Mouse (Mus musculus): ENCODE measurements around the gene Mgat4b. TPM values are rescaled to one million over a fixed set of nuclear protein-coding genes. Genes with fewer than 3 reads are reported as not detected.
A peak's percentile ranks its signal among the peaks of the same experiment; 100 is the strongest.
"Not testable (repeated sequence)": the region's sequence is repeated elsewhere in the genome, so short reads cannot be mapped to it uniquely, and the experiment has no call there.

The Mgat4b gene
- polyA plus RNA-seq (2015; fragmentation: Nextera tagmentation; extraction: Ambion mirVana): 30.4 and 36.6 TPM in 2 replicates

GRCm38 (mm10) chr11:50210505-50211151 lies at the start of gene Mgat4b, which contains the start of gene Sqstm1:
Gene Mgat4b (plus strand): TSS chr11:50210890.
Gene Sqstm1 (minus strand): TSS chr11:50210827.
- peak; percentile 85 for ATAC-seq (ENCODE audit: low FRiP score)
- peak within 1 kb of the TSS; percentile 95 for H3K4me3 ChIP-seq
- under 1% methylated on average over 48 of the region's 48 CpGs for WGBS
- no peaks in the 10 kb centered on the region for H3K9me3 ChIP-seq
- H3K4me2 ChIP-seq: peak within 1 kb of the TSS; percentile 61
- H3K27ac ChIP-seq: peak within 1 kb of the TSS; percentile 99
- H3K36me3 ChIP-seq: peaks cover 25% of the 10 kb centered on the region
- H3K9ac ChIP-seq: peak within 1 kb of the TSS; percentile 98
- no peaks in the 10 kb centered on the region for H3K27me3 ChIP-seq
- peaks cover 39% of the 10 kb centered on the region for H3K4me1 ChIP-seq (replicated peaks)

GRCm38 (mm10) chr11:50161578-50162304 lies 48.9 kb upstream of the Mgat4b start:
- H3K9ac ChIP-seq: no peak overlapping the region
- peak; percentile 49; the same call in 1 of the 2 replicates for ATAC-seq (ENCODE audit: low FRiP score)
- H3K36me3 ChIP-seq: peaks cover 93% of the 10 kb centered on the region
- no peak overlapping the region for H3K27ac ChIP-seq
- H3K27me3 ChIP-seq: no peaks in the 10 kb centered on the region
- no peaks in the 10 kb centered on the region for H3K4me1 ChIP-seq (replicated peaks)
- WGBS: 67% methylated on average over 10 of the region's 10 CpGs
- H3K4me3 ChIP-seq: no peak overlapping the region
- H3K4me2 ChIP-seq: no peak overlapping the region
- H3K9me3 ChIP-seq: no peaks in the 10 kb centered on the region

GRCm38 (mm10) chr11:50162338-50163050 lies 48.2 kb upstream of the Mgat4b start:
- WGBS: 97% methylated on average over 3 of the region's 3 CpGs
- no peak overlapping the region for H3K4me2 ChIP-seq
- no peak overlapping the region for H3K4me3 ChIP-seq
- no peak for ATAC-seq (ENCODE audit: low FRiP score)
- no peaks in the 10 kb centered on the region for H3K27me3 ChIP-seq
- H3K9ac ChIP-seq: no peak overlapping the region
- H3K9me3 ChIP-seq: no peaks in the 10 kb centered on the region
- H3K27ac ChIP-seq: no peak overlapping the region
- peaks cover 85% of the 10 kb centered on the region for H3K36me3 ChIP-seq
- no peaks in the 10 kb centered on the region for H3K4me1 ChIP-seq (replicated peaks)

- no peak for ATAC-seq (ENCODE audit: low FRiP score)
These were observed 42.3 kb upstream of the Mgat4b start for GRCm38 (mm10) chr11:50168352-50168751.

GRCm38 (mm10) chr11:50174111-50174729 lies 36.5 kb upstream of the Mgat4b start, which contains the start of gene Mrnip:
Gene Mrnip (plus strand): TSS chr11:50174444.
- peaks cover 48% of the 10 kb centered on the region for H3K36me3 ChIP-seq
- 6% methylated on average over 19 of the region's 19 CpGs for WGBS
- peaks cover 15% of the 10 kb centered on the region for H3K4me1 ChIP-seq (replicated peaks)
- ATAC-seq (ENCODE audit: low FRiP score): peak; percentile 59
- H3K27me3 ChIP-seq, H3K9me3 ChIP-seq: not testable (repeated sequence)
- H3K9ac ChIP-seq: peak within 1 kb of the TSS; percentile 77
- peak within 1 kb of the TSS; percentile 67 for H3K4me3 ChIP-seq
- peak within 1 kb of the TSS; percentile 69 for H3K4me2 ChIP-seq
- H3K27ac ChIP-seq: peak within 1 kb of the TSS; percentile 92

More at GRCm38 (mm10) chr11:50168352-50168751, 42.3 kb upstream of the Mgat4b start:
- Histone ChIP-seq H3K9me3 (no peaks in the 10 kb centered on the region), H3K4me1 (replicated peaks) (no peaks in the 10 kb centered on the region), H3K27ac (no peak overlapping the region), H3K27me3 (no peaks in the 10 kb centered on the region), H3K9ac (no peak overlapping the region), H3K36me3 (peaks cover 70% of the 10 kb centered on the region), H3K4me2 (no peak overlapping the region), H3K4me3 (no peak overlapping the region)
- WGBS: 86% methylated on average over 5 of the region's 5 CpGs

GRCm38 (mm10) chr11:50174730-50175187 lies 35.9 kb upstream of the Mgat4b start:
- H3K27me3 ChIP-seq: no peaks in the 10 kb centered on the region
- under 1% methylated on average over 27 of the region's 27 CpGs for WGBS
- peaks cover 15% of the 10 kb centered on the region for H3K4me1 ChIP-seq (replicated peaks)
- H3K27ac ChIP-seq: peak overlapping the region; percentile 92
- peaks cover 46% of the 10 kb centered on the region for H3K36me3 ChIP-seq
- peak overlapping the region; percentile 69 for H3K4me2 ChIP-seq
- peak overlapping the region; percentile 77 for H3K9ac ChIP-seq
- no peaks in the 10 kb centered on the region for H3K9me3 ChIP-seq
- peak; percentile 99 for ATAC-seq (ENCODE audit: low FRiP score)
- peak overlapping the region; percentile 67 for H3K4me3 ChIP-seq

GRCm38 (mm10) chr11:50176351-50176750 lies 34.3 kb upstream of the Mgat4b start:
- no peak overlapping the region for H3K27ac ChIP-seq
- WGBS: 90% methylated on average over 3 of the region's 3 CpGs
- peaks cover 38% of the 10 kb centered on the region for H3K36me3 ChIP-seq
- H3K4me3 ChIP-seq: no peak overlapping the region
- H3K4me2 ChIP-seq: peak overlapping the region; percentile 69; the same call in 1 of the 2 replicates
- no peak overlapping the region for H3K9ac ChIP-seq
- peaks cover 15% of the 10 kb centered on the region for H3K4me1 ChIP-seq (replicated peaks)
- no peak for ATAC-seq (ENCODE audit: low FRiP score)
- no peaks in the 10 kb centered on the region for H3K9me3 ChIP-seq
- H3K27me3 ChIP-seq: no peaks in the 10 kb centered on the region

- no peaks in the 10 kb centered on the region for H3K9me3 ChIP-seq
- no peak for ATAC-seq (ENCODE audit: low FRiP score)
- peaks cover 36% of the 10 kb centered on the region for H3K36me3 ChIP-seq
- no peak overlapping the region for H3K27ac ChIP-seq
- H3K27me3 ChIP-seq: no peaks in the 10 kb centered on the region
- WGBS: 77% methylated on average over 6 of the region's 6 CpGs
- H3K4me3 ChIP-seq: no peak overlapping the region
- H3K4me2 ChIP-seq: no peak overlapping the region
- no peak overlapping the region for H3K9ac ChIP-seq
- H3K4me1 ChIP-seq (replicated peaks): peaks cover 15% of the 10 kb centered on the region
These were observed 33.6 kb upstream of the Mgat4b start for GRCm38 (mm10) chr11:50177111-50177510.

GRCm38 (mm10) chr11:50178532-50179488 lies 31.9 kb upstream of the Mgat4b start:
- Histone ChIP-seq H3K4me3 (no peak overlapping the region), H3K27ac (no peak overlapping the region), H3K36me3 (peaks cover 53% of the 10 kb centered on the region), H3K4me1 (replicated peaks) (peaks cover 15% of the 10 kb centered on the region), H3K27me3 (no peaks in the 10 kb centered on the region), H3K4me2 (no peak overlapping the region), H3K9ac (no peak overlapping the region), H3K9me3 (no peaks in the 10 kb centered on the region)
- ATAC-seq (ENCODE audit: low FRiP score): no peak
- 86% methylated on average over 5 of the region's 5 CpGs for WGBS

- Histone ChIP-seq H3K27me3 (no peaks in the 10 kb centered on the region), H3K4me2 (no peak overlapping the region), H3K9ac (no peak overlapping the region), H3K4me3 (no peak overlapping the region), H3K27ac (no peak overlapping the region), H3K9me3 (no peaks in the 10 kb centered on the region), H3K36me3 (peaks cover 65% of the 10 kb centered on the region), H3K4me1 (replicated peaks) (peaks cover 9% of the 10 kb centered on the region)
- 82% methylated on average over 6 of the region's 6 CpGs for WGBS
- no peak for ATAC-seq (ENCODE audit: low FRiP score)
These were observed 30.0 kb upstream of the Mgat4b start for GRCm38 (mm10) chr11:50180478-50181231.

All from hindbrain, embryonic 13.5 days (tissue).